Mouse (Mus musculus) bone marrow macrophage, adult 2 months (primary cell): ENCODE data around the gene Slx4ip. TPM values are rescaled to one million over a fixed set of nuclear protein-coding genes. Genes with fewer than 3 reads are reported as not detected.

Experiments
- H3K27ac ChIP-seq: 2 replicates; pipeline ENCODE4 v1.5.1; 2012; ENCODE audit warnings: low read depth, low read length; ENCODE audit not compliant: insufficient read depth
- H3K4me1 ChIP-seq: 2 replicates; pipeline ENCODE4 v1.6.1; 2012; ENCODE audit warnings: low read length; ENCODE audit not compliant: control insufficient read depth, insufficient read depth
- H3K4me3 ChIP-seq: 2 replicates; pipeline ENCODE4 v1.5.1; 2012; ENCODE audit warnings: mild to moderate bottlenecking, low read length, moderate library complexity; ENCODE audit not compliant: insufficient read depth
- CTCF ChIP-seq: IDR thresholded peaks from 2 replicates; pipeline ENCODE4 v1.5.1; 2012; ENCODE audit warnings: low read depth, mild to moderate bottlenecking, low read length, moderate library complexity
- POLR2A ChIP-seq: IDR thresholded peaks from 2 replicates; pipeline ENCODE4 v1.6.1; 2012; ENCODE audit warnings: mild to moderate bottlenecking, low read depth, low read length, borderline replicate concordance
- polyA plus RNA-seq: library from polyadenylated mRNA; stranded (reverse); fragments of >200 nt; gene quantifications from 2 replicates; pipeline ENCODE4 v1.2.4, GENCODE M21; 2012; ENCODE audit not compliant: missing spikeins, insufficient read depth, insufficient read length

The Slx4ip gene
- polyA plus RNA-seq, 1 experiment = 4.9 TPM

DNA sequence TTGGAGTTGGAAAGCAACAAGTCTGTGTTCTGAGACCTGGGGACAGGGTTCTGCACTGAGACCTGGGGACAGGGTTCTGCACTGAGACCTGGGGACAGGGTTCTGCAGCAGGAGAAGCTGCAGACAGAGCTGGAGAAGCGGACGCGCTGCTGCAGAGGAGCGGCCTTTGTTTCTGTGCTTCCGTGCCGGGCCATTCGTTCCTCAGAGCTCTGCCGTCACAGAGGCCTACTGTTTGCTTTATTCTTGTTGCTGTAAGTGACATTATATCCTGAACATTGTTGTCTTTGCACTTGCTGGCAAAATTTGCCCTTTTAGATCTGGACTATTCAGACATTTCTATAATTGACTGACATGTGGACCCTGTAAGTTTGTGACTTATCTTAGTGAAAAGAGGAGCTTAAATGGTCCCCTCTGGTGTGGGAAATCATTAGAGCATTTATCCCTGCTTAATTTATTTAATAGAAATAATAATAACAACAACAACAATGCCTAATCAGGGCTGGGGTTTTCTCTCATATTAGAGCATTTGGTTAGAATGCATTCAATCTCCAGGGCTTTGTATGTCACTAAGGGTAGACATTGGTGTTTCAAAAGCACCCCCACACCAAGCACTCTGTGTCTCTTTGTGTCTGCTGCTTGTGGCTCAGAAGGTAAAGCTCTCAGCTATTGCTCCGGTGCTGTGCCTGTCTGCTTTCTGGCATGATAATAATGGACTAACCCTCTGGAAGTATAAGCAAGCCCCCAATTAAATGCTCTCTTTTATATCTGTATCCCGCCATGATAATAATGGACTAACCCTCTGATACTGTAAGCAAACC, 90.3 kb downstream of the Slx4ip start:
- no peak overlapping the region for H3K4me3 ChIP-seq
- no peak for TF ChIP-seq POLR2A
- no peak for TF ChIP-seq CTCF
- no peak overlapping the region for H3K27ac ChIP-seq
- H3K4me1 ChIP-seq = peaks cover 29% of the 10 kb centered on the region

DNA sequence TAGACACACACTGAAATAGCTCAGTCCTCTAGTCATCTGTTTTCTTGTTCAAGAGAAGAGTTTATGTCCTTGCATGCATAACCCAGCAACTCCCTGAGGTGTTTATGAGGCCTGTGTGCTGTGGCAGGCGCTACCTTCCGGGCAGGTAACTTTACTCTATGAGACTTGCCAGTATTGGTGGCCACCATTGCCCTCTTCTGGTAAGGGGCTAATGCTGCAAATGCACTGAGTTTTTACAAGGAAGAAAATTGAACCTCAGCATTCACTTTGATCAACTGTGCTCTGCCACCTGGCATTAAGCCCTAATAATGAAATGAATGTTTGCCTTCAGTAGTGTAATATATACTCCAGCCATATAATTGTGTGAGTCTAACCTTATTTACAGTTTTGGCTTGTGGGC, 92.9 kb downstream of the Slx4ip start:
- Histone ChIP-seq H3K4me1 (peaks cover 34% of the 10 kb centered on the region), H3K4me3 (no peak overlapping the region), H3K27ac (no peak overlapping the region)
- no peak for TF ChIP-seq CTCF
- no peak for TF ChIP-seq POLR2A

DNA sequence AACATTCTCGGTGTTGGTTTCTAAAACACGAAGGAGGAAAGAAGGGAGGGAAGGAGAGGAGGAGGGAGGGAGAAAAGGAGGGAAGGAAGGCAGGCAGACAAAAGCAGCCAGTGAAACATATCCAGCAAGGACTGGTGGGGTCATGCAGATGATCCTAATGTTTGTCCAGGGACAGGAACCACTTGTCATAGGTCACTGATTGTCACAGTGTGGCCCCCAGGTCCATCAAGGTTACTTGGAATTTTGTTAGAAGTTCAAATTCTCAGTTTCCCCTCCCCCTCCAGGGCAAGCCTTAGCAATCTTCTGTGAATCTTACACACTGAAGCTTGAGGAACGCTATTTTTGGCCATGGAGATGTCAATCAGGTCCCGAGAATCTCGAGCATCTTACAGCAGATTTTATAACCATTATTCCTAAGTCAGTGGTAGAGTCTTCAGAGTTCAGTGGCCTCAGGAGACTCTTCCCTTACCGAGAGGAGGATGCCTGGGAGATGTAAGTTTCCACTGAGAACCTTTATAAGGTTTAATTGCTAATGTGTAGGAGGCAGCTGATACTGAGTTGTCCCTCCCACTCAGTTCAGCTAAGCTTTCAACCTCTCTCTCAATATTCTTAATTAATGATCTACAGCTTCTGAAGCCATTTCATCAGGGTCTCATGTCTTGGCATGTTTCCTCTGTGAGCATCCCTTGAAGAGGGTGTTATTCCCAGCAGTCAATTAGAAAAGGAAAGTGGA, 95.1 kb downstream of the Slx4ip start:
- TF ChIP-seq POLR2A (no peak), CTCF (no peak)
- no peak overlapping the region for H3K4me3 ChIP-seq
- no peak overlapping the region for H3K27ac ChIP-seq
- H3K4me1 ChIP-seq = peaks cover 24% of the 10 kb centered on the region

DNA sequence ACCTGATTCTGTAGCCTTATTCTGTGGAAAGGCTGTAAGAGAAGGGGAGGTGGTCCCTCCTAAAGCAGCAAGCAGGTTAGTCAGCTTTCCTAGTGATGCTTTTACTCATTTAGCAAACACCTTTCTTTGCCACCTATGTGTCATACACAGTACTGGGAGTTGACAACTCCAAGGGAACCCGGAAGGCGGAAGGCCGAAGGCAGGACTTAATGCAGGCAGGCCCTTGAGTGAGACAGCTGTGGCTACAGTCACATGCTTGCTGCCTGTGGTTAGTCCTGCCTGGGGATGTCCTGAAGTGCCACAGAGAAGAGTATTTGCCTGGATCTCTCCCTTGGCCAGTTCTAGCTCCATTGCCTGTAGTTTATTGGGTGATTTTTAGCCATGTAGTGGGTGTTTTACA, 102.1 kb downstream of the Slx4ip start:
- Histone ChIP-seq H3K4me3 (no peak overlapping the region), H3K4me1 (peaks cover 21% of the 10 kb centered on the region), H3K27ac (no peak overlapping the region)
- TF ChIP-seq CTCF = no peak
- TF ChIP-seq POLR2A = no peak

DNA sequence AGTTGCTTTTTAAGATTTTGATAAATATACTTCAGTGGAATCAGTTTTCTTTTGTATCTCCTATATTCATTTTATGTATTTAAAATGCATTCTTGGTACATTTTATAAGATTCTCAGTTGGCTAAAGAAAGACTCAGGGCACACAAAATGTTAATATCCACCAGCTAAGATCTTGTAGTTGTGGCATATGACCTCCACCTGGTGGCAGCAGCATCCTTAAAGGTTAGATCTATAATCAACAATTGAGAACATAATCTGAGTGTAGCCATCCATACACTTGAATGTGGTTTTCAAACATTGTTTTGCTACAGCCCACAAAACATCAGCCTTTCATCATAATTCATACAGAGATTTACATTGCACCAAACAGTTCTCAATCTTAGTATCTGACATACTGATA, 106.1 kb downstream of the Slx4ip start:
- Histone ChIP-seq H3K27ac (no peak overlapping the region), H3K4me3 (no peak overlapping the region), H3K4me1 (peaks cover 21% of the 10 kb centered on the region)
- TF ChIP-seq POLR2A (no peak), CTCF (no peak)

DNA sequence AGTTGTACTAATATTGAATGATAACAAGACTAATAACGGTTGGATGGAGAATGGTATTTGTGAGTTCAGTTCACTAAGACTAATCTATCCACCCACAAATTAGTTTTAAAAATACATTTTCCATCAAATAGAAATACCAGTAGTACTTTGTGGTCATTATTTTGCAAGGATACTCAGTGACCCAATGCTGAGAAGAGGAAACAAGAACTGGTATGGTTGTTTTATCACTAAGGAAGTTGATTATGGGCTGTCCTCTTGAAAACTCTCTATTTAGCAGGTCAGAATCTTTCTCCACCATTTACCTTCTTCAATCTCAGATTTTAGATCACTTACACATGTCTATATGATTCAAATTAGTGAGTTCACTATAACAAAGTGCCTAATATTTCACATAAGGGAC, 111.0 kb downstream of the Slx4ip start:
- Histone ChIP-seq H3K4me1 (peaks cover 3% of the 10 kb centered on the region), H3K4me3 (no peak overlapping the region), H3K27ac (no peak overlapping the region)
- TF ChIP-seq CTCF = no peak
- TF ChIP-seq POLR2A = no peak

DNA sequence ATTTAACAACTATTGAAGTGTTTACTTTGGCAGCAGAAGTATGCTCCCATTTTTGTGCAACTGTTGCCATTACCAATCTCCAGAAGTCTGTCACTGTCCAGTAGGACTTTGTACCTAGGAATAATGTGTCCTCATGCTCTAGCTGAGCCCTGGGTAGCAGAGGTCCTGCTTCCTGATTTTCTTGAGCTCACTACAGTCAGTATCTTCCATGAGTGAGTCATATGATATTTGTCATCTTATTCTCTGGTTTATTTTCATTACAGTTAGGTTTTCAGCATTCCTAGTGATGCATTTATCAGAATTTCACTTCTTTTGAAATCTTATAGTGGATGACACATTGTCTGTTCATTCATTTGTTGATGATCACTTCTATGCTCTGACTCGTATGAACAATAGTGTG, 115.6 kb downstream of the Slx4ip start:
- TF ChIP-seq CTCF (no peak), POLR2A (no peak)
- H3K27ac ChIP-seq = no peak overlapping the region
- no peak overlapping the region for H3K4me3 ChIP-seq

DNA sequence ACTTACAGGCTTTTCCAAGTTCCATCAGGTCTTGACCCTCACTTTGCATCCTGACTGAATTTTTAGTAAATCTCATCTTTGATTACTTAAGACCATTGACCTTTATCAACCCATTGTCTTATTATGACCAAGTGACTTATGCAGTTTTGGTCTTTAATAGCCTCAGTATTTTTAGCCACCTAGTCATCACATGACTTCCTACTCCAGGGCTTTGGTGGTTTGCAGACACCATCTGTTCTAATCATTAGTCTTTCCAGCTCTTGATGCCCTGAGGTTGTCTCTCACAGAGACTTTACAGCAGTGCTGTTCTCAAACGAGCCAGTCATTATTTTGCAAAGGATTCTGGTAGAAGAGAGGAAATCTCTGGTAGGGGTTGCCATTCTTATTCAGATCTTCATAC, 121.0 kb downstream of the Slx4ip start:
- peaks cover 20% of the 10 kb centered on the region for H3K4me1 ChIP-seq
- H3K4me3 ChIP-seq = no peak overlapping the region
- no peak for TF ChIP-seq POLR2A
- TF ChIP-seq CTCF = no peak
- H3K27ac ChIP-seq = no peak overlapping the region

More for the DNA sequence above, 115.6 kb downstream of the Slx4ip start:
- peaks cover 5% of the 10 kb centered on the region for H3K4me1 ChIP-seq

DNA sequence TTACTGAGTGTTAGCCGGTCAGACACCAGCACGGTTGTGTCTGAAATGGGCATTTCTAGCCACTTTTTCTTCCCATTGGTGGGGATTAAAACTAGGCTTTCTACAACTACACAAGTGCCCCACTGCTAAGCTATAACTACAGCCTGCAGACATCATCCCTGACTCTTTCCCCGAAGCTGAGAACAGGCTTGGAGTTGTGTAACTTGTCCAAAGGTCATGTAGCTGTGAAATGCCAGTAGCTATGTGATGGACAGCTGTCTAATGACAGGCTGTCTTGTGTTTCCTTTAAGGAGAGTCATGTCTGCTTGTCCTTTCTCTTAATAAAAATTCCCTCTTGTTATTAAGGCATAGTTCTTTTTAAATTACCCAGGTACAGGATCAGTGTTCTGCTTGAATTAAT, 122.1 kb downstream of the Slx4ip start:
- Histone ChIP-seq H3K4me3 (no peak overlapping the region), H3K4me1 (peaks cover 20% of the 10 kb centered on the region), H3K27ac (no peak overlapping the region)
- TF ChIP-seq CTCF (no peak), POLR2A (no peak)

DNA sequence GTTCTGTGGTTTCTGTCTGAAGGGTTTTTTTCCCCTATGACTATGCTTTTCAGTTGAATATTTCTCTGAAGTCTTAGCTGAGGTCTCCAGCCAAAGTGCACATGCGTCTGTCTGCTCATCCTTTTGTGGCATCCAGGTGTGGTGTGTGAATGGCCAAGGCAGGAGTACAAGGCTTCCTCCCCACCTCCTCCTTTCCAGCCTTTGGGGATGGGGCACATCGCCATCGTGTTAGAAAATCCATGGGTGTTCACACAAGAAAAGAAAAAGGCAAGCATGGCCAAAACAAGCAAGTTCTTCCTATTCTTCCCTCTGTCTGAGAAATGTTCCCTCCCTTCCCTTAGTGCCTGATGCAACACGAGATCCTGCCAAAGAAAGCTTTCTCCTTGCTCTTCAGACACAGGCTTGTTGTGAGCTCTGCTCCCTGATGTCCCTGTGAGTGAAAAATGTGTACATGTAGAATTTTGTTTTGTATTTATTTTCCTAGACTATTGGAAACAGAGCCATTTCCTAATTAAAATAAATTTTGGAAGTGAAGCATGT, 122.9 kb downstream of the Slx4ip start:
- H3K27ac ChIP-seq = no peak overlapping the region
- no peak for TF ChIP-seq POLR2A
- peaks cover 21% of the 10 kb centered on the region for H3K4me1 ChIP-seq
- H3K4me3 ChIP-seq = no peak overlapping the region
